Mouse (Mus musculus): ENCODE results near the gene Sec24a. TPM values are rescaled to one million over a fixed set of nuclear protein-coding genes. Genes with fewer than 3 reads are reported as not detected.
A peak's percentile ranks its signal among the peaks of the same experiment; 100 is the strongest.
"Not testable (repeated sequence)": the region's sequence is repeated elsewhere in the genome, so short reads cannot be mapped to it uniquely, and the experiment has no call there.

Gene Sec24a
- polyA plus RNA-seq, 1 experiment from 2014 or later, result 10.5 TPM

- TF ChIP-seq EP300 (IDR thresholded peaks at IDR 0.05) (no peak), CTCF (IDR thresholded peaks at IDR 0.05) (no peak; the same call in 1 of the 2 replicates)
- H3K4me1 ChIP-seq (ENCODE audit: insufficient read depth, low read depth, low read length), result peaks cover 3% of the 10 kb centered on the region; the same call in 1 of the 2 replicates
- peak; percentile 97 for DNase-seq (ENCODE audit: low spot score)
- peak overlapping the region; percentile 81 for H3K27ac ChIP-seq (ENCODE audit: low read length)
- WGBS, result 13% methylated on average over 17 of the region's 17 CpGs
- peak overlapping the region; percentile 73 for H3K4me2 ChIP-seq (replicated peaks; ENCODE audit: low read depth, low read length)
- peak overlapping the region; percentile 50 for H3K4me3 ChIP-seq (ENCODE audit: low read depth, low read length)
- H3K36me3 ChIP-seq (ENCODE audit: insufficient read depth, low read length), result no peaks in the 10 kb centered on the region
- peak overlapping the region; percentile 19; the same call in 1 of the 2 replicates for H3K9ac ChIP-seq (replicated peaks; ENCODE audit: low read depth)
- no peaks in the 10 kb centered on the region for H3K9me3 ChIP-seq (ENCODE audit: low read length)
- no peaks in the 10 kb centered on the region for H3K27me3 ChIP-seq (replicated peaks; ENCODE audit: insufficient read depth, low read length)
- ATAC-seq, result peak; percentile 89
These were observed 42.0 kb upstream of the Sec24a start for GRCm38 (mm10) chr11:51805221-51805981.

GRCm38 (mm10) chr11:51800634-51801325 lies 37.3 kb upstream of the Sec24a start:
- Histone ChIP-seq H3K27ac (ENCODE audit: low read length) (peak overlapping the region; percentile 75), H3K4me2 (replicated peaks; ENCODE audit: low read depth, low read length) (peak overlapping the region; percentile 45), H3K9me3 (ENCODE audit: low read length) (no peaks in the 10 kb centered on the region), H3K4me1 (ENCODE audit: insufficient read depth, low read depth, low read length) (peaks cover 3% of the 10 kb centered on the region; the same call in 1 of the 2 replicates), H3K9ac (replicated peaks; ENCODE audit: low read depth) (0 out of 2 replicates have a peak overlapping the region, but pooled peaks have one; percentile 29), H3K36me3 (ENCODE audit: insufficient read depth, low read length) (no peaks in the 10 kb centered on the region), H3K27me3 (replicated peaks; ENCODE audit: insufficient read depth, low read length) (no peaks in the 10 kb centered on the region), H3K4me3 (ENCODE audit: low read depth, low read length) (0 out of 2 replicates have a peak overlapping the region, but pooled peaks have one; percentile 2)
- no peak for TF ChIP-seq EP300 (IDR thresholded peaks at IDR 0.05)
- no peak for TF ChIP-seq CTCF (IDR thresholded peaks at IDR 0.05)
- WGBS, result 21% methylated on average over 7 of the region's 8 CpGs
- DNase-seq (ENCODE audit: low spot score) (peak; percentile 72), ATAC-seq (peak; percentile 47)

- Histone ChIP-seq H3K36me3 (ENCODE audit: insufficient read depth, low read length) (peaks cover 5% of the 10 kb centered on the region; the same call in 1 of the 2 replicates), H3K4me1 (ENCODE audit: insufficient read depth, low read depth, low read length) (no peaks in the 10 kb centered on the region), H3K27ac (ENCODE audit: low read length) (no peak overlapping the region), H3K4me2 (replicated peaks; ENCODE audit: low read depth, low read length) (no peak overlapping the region), H3K4me3 (ENCODE audit: low read depth, low read length) (no peak overlapping the region), H3K27me3 (replicated peaks; ENCODE audit: insufficient read depth, low read length) (no peaks in the 10 kb centered on the region), H3K9me3 (ENCODE audit: low read length) (no peaks in the 10 kb centered on the region), H3K9ac (replicated peaks; ENCODE audit: low read depth) (no peak overlapping the region)
- TF ChIP-seq EP300 (IDR thresholded peaks at IDR 0.05) (no peak), CTCF (IDR thresholded peaks at IDR 0.05) (no peak)
- DNase-seq (ENCODE audit: low spot score) (peak; percentile 57), ATAC-seq (peak; percentile 14; the same call in 1 of the 2 replicates)
- WGBS, result 45% methylated on average over 4 of the region's 4 CpGs
These were observed 32.8 kb upstream of the Sec24a start for GRCm38 (mm10) chr11:51796272-51796671.

- 96% methylated on average over 7 of the region's 7 CpGs for WGBS
- H3K4me3 ChIP-seq (ENCODE audit: low read depth, low read length), result no peak overlapping the region
- H3K4me2 ChIP-seq (replicated peaks; ENCODE audit: low read depth, low read length), result no peak overlapping the region
- TF ChIP-seq EP300 (IDR thresholded peaks at IDR 0.05) (no peak), CTCF (IDR thresholded peaks at IDR 0.05) (no peak)
- peaks cover 29% of the 10 kb centered on the region for H3K36me3 ChIP-seq (ENCODE audit: insufficient read depth, low read length)
- H3K9ac ChIP-seq (replicated peaks; ENCODE audit: low read depth), result no peak overlapping the region
- H3K9me3 ChIP-seq (ENCODE audit: low read length), result no peaks in the 10 kb centered on the region
- H3K4me1 ChIP-seq (ENCODE audit: insufficient read depth, low read depth, low read length), result no peaks in the 10 kb centered on the region
- DNase-seq (ENCODE audit: low spot score) (no peak), ATAC-seq (no peak)
- H3K27ac ChIP-seq (ENCODE audit: low read length), result no peak overlapping the region
- no peaks in the 10 kb centered on the region for H3K27me3 ChIP-seq (replicated peaks; ENCODE audit: insufficient read depth, low read length)
These were observed 27.2 kb upstream of the Sec24a start for GRCm38 (mm10) chr11:51790662-51791061.

- not testable (repeated sequence) for H3K9ac ChIP-seq (replicated peaks; ENCODE audit: low read depth); H3K27ac ChIP-seq (ENCODE audit: low read length); ATAC-seq; H3K4me2 ChIP-seq (replicated peaks; ENCODE audit: low read depth, low read length); H3K4me3 ChIP-seq (ENCODE audit: low read depth, low read length); H3K4me1 ChIP-seq (ENCODE audit: insufficient read depth, low read depth, low read length); H3K9me3 ChIP-seq (ENCODE audit: low read length); DNase-seq (ENCODE audit: low spot score); H3K27me3 ChIP-seq (replicated peaks; ENCODE audit: insufficient read depth, low read length)
- 76% methylated on average over 4 of the region's 4 CpGs for WGBS
- peaks cover 32% of the 10 kb centered on the region for H3K36me3 ChIP-seq (ENCODE audit: insufficient read depth, low read length)
- TF ChIP-seq CTCF (IDR thresholded peaks at IDR 0.05), result peak; percentile 35
These were observed 26.3 kb upstream of the Sec24a start for GRCm38 (mm10) chr11:51789735-51790134.

- H3K4me2 ChIP-seq (replicated peaks; ENCODE audit: low read depth, low read length), result no peak overlapping the region
- no peak overlapping the region for H3K27ac ChIP-seq (ENCODE audit: low read length)
- ATAC-seq, result peak; percentile 75
- no peaks in the 10 kb centered on the region for H3K27me3 ChIP-seq (replicated peaks; ENCODE audit: insufficient read depth, low read length)
- peak; percentile 70 for DNase-seq (ENCODE audit: low spot score)
- H3K4me3 ChIP-seq (ENCODE audit: low read depth, low read length), result no peak overlapping the region
- H3K36me3 ChIP-seq (ENCODE audit: insufficient read depth, low read length), result peaks cover 29% of the 10 kb centered on the region
- no peaks in the 10 kb centered on the region for H3K9me3 ChIP-seq (ENCODE audit: low read length)
- WGBS, result 76% methylated on average over 6 of the region's 6 CpGs
- H3K4me1 ChIP-seq (ENCODE audit: insufficient read depth, low read depth, low read length), result no peaks in the 10 kb centered on the region
- no peak overlapping the region for H3K9ac ChIP-seq (replicated peaks; ENCODE audit: low read depth)
- TF ChIP-seq CTCF (IDR thresholded peaks at IDR 0.05), result peak; percentile 81
- peak; percentile 14; the same call in 1 of the 2 replicates for TF ChIP-seq EP300 (IDR thresholded peaks at IDR 0.05)
These were observed 22.5 kb upstream of the Sec24a start for GRCm38 (mm10) chr11:51785926-51786325.

Data from lung, postnatal 0 days (tissue).